Mouse (Mus musculus) frontal cortex, adult 2 months (tissue): ENCODE results near the gene Rps3. TPM values are rescaled to one million over a fixed set of nuclear protein-coding genes. Genes with fewer than 3 reads are reported as not detected.

Source experiments
- DNase-seq, 2 experiments: peaks; one replicate each; pipeline ENCODE4 v3.0.0; 2022; ENCODE audit warnings: low spot score in 1 of 2; ENCODE audit errors: extremely low spot score in 1 of 2
- polyA plus RNA-seq: library from polyadenylated mRNA; depleted of rRNA; stranded (reverse); fragments of >200 nt; gene quantifications from 2 replicates; pipeline ENCODE4 v1.2.3, GENCODE M21; 2012

Rps3 gene
- polyA plus RNA-seq, 1 experiment: 531 TPM

- no peak for DNase-seq
Observed at GRCm38 (mm10) chr7:99476558-99477114, 6.9 kb downstream of the Rps3 start.

GRCm38 (mm10) chr7:99475562-99475911 lies 8.0 kb downstream of the Rps3 start:
- no peak for DNase-seq

GRCm38 (mm10) chr7:99474836-99475561 lies 8.5 kb downstream of the Rps3 start:
- no peak for DNase-seq

- no peak for DNase-seq
Observed at GRCm38 (mm10) chr7:99473638-99474407, 9.7 kb downstream of the Rps3 start.

DNA sequence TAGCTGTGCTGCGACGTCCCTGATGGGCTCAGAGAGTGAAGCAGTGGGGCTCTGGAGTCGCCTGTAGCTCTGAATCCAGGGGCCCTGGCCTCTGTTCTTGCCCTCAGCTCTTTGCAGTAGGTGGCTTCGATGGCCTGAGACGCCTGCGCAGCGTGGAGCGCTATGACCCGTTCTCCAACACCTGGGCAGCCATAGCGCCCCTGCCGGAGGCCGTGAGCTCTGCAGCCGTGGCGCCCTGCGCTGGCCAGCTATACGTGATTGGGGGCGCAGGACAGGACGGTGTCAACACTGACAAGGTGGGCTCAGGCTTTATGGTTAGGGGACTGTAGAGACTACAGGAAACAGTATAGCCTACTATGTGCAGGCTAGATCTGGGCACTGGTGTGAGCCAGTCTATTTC lies 12.0 kb downstream of the Rps3 start:
- no peak for DNase-seq

DNA sequence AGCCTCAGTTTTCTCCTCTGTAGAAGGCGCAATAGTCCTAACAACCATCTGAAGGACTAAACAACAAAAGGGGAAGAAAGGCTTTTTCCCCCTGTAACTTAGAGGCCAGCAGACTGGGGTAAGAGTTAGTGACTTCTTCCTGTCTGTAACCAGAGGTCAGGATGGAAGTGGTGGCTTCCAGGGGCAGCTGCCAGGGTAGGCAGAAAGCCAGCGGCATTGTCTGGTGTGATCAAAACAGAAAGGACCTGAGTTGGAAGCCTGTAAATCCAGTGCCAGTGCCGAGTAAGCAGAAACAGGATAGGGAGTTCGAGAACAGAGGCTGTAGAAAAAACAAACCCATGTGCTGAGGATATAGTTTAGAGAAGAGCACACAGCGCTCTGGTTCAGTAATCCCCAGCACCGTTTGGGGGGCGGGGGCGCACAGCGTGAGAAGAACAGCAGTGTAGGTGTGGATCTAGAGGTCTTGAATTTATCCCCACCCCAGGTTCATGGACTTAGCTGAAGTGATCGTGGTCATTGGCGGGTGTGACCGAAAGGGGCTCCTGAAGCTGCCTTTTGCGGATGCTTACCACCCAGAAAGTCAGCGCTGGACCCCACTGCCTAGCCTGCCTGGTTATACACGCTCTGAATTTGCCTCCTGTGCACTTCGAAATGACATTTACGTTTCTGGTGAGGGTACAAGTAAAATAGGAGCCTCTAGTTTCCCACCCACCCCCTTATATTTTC lies 13.7 kb downstream of the Rps3 start:
- no peak for DNase-seq

DNA sequence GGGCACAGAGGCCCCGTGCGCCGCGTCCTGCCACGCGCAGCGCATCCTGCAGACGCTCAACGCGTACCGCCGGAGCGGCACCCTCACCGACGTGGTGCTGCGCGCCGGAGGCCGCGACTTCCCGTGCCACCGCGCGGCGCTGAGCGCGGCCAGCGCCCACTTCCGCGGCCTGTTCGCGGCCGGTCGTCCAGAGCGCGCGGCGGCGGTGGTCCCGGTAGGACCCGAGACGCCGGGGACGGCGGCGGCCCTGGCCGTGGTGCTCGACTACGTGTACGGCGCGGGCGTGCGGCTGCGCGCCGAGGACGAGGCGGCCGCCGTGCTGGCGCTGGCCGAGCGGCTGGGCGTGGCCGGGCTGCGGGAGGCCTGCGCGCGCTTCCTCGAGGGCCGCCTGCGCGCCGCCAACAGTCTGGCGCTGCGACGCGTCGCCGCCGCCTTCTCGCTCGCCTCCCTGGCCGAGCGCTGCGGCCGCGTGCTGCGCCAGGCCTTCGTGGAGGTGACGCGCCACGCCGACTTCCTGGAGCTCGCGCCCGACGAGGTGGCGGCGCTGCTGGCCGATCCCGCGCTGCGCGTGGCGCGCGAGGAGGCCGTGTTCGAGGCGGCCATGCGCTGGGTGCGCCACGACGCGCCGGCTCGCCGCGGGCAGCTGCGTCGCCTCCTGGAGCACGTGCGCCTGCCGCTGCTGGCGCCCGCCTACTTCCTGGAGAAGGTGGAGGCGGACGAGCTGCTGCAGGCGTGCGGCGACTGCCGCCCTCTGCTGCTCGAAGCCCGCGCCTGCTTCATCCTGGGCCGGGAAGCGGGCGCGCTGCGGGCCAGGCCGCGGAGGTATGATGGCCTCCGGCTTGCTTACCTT lies 15.0 kb downstream of the Rps3 start:
- peak in 1 of 2 experiments; percentile 63 for DNase-seq

DNA sequence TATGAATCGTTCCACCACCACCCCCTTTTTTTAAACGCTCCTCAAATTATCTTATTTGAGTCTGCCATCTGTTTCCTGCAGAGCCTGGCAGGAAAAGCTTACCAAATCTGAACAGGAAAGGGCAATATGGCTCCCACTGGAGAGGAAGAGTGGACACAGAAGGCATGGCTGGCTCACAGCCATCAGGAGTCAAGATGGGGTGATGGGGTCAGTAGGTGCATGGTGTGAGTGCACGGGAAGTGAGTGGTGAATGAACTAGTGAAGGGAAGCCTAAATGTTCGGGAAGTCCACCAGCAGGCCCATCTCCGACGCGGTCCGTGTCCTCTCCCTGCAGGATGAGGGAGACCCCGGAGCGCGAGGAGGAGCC lies 15.6 kb downstream of the Rps3 start:
- DNase-seq: peak in 1 of 2 experiments; percentile 53

DNA sequence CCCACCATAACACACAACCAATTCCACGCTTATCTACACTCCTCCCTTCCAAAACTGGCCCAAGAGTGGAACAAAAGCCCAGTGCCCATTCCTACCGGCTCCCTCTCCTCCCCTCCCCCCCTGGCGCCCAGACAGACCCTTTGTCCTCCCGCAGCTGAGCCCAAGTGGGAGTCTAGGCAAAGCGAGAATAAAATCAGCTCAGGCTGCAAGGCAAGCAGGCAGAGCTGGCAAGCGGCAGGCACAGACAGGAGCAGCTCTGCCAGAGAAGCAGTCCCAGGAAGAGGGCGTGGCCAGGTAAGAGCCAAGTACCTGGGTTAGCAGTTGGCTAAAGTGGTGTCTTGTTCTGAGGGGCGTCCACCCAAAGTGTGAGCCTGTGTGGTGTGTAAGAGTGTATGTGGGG lies 17.7 kb downstream of the Rps3 start, which contains the start of gene Klhl35:
TSS of gene Klhl35 (plus strand) at position 194 of the 400 bp plus-strand sequence.
- no peak for DNase-seq

GRCm38 (mm10) chr7:99463120-99463519 lies 20.4 kb downstream of the Rps3 start:
- DNase-seq: no peak

DNA sequence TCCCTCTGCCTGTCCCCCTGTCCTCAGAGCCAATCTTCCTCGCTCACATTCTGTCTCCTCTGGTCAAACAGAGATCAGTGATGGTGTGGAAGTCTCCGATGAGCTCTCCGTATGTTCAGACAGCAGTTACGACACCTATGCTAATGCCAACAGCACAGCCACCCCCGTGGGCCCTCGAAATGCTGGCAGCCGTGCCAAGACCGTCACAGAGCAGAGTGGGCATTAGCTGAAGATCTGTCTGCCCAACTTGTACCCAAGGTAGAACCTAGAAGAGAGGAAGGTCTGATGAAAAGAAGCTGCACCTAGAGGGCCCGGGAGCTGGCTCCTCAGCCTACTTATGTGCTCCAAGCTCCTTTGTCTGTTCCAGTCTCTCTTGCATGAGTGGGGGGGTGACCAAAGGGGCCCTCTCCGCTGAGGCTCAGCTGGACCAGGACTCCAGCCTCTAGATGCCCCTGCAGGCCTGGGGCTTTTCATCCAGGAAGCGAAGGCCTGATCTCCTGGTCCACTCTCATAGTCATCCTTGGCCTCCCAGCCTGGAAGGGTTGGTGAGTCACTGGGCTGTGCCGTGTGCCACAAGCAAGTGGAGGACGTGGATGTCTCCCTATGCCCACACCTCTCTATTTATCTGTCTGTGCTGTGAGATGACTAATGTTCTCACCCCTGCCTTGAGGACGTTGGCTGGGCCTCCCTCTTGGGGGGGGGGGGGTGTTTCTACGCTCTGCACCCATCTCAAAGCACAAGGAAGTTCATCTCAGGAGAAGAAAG lies 23.5 kb downstream of the Rps3 start:
- peak in 1 of 2 experiments; percentile 58 for DNase-seq

DNA sequence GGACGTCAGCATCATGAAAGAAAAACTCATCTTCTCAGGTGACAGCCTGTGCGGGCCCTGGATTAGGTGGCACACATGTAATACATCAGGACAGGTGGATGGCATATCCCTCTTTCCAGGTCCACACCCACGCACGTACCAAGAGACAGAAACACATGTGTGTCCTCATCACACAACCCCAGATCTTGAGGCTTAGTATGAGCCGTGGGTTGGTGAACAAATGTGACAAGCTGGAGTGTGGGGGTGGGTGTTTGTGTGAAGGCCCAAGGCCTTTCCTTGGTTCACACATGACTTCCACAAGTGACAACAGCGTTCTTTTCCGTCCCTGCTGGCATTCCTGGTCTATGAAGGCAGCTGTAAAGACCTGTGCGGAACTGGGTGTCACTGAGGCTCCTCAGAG lies 24.7 kb downstream of the Rps3 start:
- peak; percentile 63 to 69 for DNase-seq

GRCm38 (mm10) chr7:99454044-99454443 lies 29.5 kb downstream of the Rps3 start:
- DNase-seq: no peak

DNA sequence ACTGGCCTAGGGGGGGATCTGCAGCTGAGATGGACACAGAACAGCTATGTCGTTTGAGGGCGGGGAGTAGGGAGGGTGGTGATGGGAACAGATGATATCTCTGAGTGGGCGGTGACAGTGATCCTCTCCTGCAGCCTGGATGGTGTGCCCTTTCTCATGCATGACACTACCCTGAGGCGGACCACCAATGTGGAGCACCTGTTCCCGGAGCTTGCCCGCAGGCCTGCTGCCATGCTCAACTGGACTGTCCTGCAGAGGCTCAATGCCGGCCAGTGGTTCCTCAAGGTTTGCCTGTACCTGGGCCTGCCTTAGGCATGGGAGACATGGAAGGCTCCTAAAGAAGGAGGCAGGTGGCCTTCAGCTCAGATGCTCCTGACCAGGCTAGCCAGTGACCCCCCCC lies 30.7 kb downstream of the Rps3 start:
- no peak for DNase-seq

DNA sequence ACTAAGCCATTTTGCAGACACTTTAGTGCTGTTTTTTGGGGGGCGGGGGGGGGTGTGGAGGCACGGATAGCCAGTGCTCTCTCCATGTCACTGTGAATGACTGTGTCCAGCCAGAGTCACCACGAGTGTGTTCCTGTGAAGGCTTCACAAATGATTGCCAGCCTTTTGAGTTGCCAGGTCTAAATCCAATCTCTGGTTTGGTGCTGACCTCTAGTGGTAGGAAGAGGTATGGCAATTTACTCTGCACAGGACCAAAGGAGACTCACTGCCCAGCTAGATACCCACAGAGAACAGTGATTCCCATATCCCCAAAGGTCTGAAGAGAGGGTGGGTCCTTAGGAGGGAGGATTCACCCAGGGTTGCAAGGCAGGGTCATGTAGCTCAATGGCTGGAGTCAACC lies 32.8 kb downstream of the Rps3 start:
- peak in 1 of 2 experiments; percentile 94 for DNase-seq

- no peak for DNase-seq
Observed at GRCm38 (mm10) chr7:99449751-99450150, 33.8 kb downstream of the Rps3 start.

DNA sequence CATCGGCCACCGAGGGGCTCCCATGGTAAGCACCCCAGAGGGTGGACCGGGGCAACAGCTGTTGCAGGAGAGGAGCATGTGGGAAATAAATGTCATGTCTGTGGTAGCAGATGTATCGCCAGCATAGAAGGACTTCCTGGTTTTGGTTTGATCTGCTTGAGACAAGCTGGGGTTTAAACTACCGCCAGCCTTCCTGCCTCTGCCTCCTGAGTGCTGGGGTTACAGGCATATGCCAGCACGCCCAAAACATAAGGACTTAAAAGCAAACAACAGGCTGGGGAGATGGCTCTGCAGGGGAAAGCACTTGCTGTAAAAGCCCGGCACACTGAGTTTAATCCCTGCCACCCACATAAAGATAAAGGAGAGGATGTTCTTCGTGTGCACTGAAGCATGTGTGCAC lies 34.5 kb downstream of the Rps3 start:
- DNase-seq: no peak

DNA sequence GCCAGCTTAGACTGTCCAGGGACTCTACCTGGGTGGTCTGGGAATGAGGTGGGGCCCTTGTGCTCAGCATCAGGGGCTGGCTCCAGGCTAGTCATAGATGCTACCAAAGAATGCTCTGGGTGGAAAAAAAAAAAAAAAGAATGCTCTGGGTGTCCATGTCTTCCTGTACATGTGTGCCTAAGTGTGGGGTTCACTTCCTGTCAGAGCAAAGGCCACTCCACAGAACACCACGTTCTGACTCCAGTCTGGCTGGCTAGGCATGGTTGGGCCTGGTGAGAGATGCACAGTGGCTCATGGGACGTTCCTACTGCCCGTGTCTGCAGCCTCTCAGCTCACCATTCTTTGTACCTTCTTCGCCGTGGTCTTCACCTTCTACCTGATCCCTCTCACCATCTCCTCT lies 34.9 kb downstream of the Rps3 start:
- no peak for DNase-seq

DNA sequence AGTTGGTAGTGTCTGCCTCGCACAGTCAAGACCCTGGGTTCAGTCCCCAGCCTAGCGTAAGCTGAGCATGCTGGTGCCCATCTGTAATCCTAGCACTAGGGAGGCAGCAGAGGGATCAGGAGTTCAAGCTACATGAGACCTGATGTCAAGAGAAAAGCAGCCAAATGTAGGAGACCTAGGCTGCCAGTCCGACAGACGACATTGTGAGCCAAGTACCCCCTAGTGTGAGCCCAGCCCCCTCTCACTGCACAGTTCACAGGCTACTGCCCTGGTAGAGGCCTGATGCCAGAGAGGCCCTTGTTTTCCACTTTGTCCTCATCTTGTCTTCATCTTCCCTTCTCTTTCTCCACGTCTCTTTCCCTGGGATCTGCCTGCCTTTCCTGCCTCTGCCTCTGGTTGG lies 36.2 kb downstream of the Rps3 start:
- DNase-seq: no peak

DNA sequence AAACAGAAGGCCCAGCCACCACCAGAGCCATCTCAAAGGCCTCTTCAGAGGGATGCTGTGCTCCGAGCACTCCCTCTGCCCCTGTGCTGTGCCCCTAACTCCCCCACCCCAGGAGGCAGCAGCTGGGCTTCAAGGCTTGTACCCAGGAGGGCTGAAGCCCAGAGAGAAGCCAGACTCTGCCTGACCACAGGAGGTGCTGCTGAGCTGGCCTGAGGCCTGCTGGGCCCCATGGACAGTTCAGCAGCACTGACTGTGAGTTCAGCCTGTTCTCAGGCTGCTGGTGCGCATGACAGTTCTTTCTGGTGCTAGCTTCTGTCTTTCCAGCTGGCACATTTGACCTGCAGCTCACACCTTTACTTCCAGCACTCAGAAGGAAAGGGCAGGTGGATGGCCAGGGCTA lies 37.7 kb downstream of the Rps3 start:
- DNase-seq: no peak
